Mouse (Mus musculus) small intestine, adult 2 months (tissue): ENCODE results near the gene Cstb.

Experiments used
- CTCF ChIP-seq: fragments of 200-500 bp; IDR thresholded peaks from 2 replicates; pipeline ENCODE4 v1.5.1; 2012; ENCODE audit warnings: low read depth, mild to moderate bottlenecking, control low read depth, inconsistent platforms, low read length, moderate library complexity, mixed read lengths; ENCODE audit not compliant: insufficient replicate concordance, insufficient read length; ENCODE audit errors: extremely low read depth
- POLR2A ChIP-seq: fragments of 200-500 bp; IDR thresholded peaks from 2 replicates; pipeline ENCODE4 v1.6.1; 2012; ENCODE audit warnings: low read depth, mild to moderate bottlenecking, control low read depth, inconsistent platforms, low read length, moderate library complexity

DNA sequence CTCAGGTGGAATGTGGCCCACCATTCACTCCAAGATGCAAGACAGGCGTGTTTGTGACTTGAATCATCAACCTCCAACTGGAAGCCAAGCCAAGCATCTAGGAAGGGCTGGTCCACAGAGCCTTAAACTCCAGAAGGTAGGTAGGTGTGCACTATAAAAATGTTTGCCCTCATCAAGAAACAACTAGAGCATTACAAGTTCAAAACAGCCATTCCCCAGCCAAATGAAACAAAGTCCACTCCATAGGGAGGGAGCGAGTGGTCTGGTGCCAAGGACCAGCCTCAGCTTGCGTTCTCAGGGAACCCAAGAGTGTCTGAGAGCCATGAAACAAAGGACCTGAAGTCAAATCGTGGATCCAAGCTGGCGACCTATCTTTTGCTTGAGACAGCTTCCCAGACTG, 48.0 kb downstream of the Cstb start:
- TF ChIP-seq CTCF (no peak), POLR2A (no peak)
